Mouse (Mus musculus) megakaryocyte, embryonic 14.5 days (primary cell): ENCODE measurements around the gene Ckap5.

Experiments used
- FLI1 ChIP-seq: IDR thresholded peaks from 2 replicates; pipeline ENCODE4 v1.6.1; 2012; ENCODE audit warnings: low read length, inconsistent platforms, mixed read lengths
- GATA1 ChIP-seq: IDR thresholded peaks from 3 replicates; pipeline ENCODE4 v1.6.1; 2012; ENCODE audit warnings: mixed read lengths, low read length, inconsistent platforms, borderline replicate concordance

DNA sequence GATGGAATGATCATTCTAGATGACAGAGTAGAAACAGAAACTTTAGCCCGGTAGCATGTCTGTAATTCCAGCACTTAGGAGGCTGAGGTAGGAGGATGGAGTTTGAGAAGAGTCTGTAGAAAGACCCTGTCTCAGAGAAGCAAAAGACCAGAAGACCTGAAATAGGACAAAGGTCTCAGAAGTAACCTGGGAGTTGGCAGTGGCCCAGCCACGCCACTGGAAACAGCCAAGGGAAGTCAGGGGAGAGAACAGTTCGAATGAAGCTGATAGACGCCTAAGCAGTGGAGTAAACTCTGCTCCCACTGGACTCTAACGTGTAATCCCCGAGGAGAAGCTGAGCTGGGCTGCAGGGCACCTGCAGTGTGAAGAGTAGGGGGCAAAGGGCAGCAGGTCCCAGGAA lies 41.3 kb upstream of the Ckap5 start:
- TF ChIP-seq GATA1, result no peak
- TF ChIP-seq FLI1, result no peak
